Mouse (Mus musculus) forebrain, embryonic 11.5 days (tissue): ENCODE results near the gene Olfr466. TPM values are rescaled to one million over a fixed set of nuclear protein-coding genes. Genes with fewer than 3 reads are reported as not detected.

Source experiments
- ATAC-seq: fragments of 200-750 bp; cut with Nextera tagmentation; replicated peaks from 2 replicates; pipeline ENCODE4 v1.8.0; 2017; ENCODE audit warnings: moderate TSS enrichment; ENCODE audit not compliant: low FRiP score
- DNase-seq: peaks from one replicate; pipeline ENCODE4 v3.0.0-alpha.2; 2017; ENCODE audit warnings: low spot score
- H3K27ac ChIP-seq: fragments of 300-500 bp; sonication (generic); 2 replicates; pipeline ENCODE4 v1.5.1; 2014; ENCODE audit warnings: low read depth, low read length
- H3K27me3 ChIP-seq: fragments of 300-500 bp; sonication (generic); 2 replicates; pipeline ENCODE4 v1.6.1; 2014; ENCODE audit warnings: mild to moderate bottlenecking, low read length, mixed read lengths; ENCODE audit not compliant: control insufficient read depth, insufficient read depth
- H3K36me3 ChIP-seq: fragments of 300-500 bp; sonication (generic); 2 replicates; pipeline ENCODE4 v1.6.1; 2014; ENCODE audit warnings: mild to moderate bottlenecking, low read length, moderate library complexity, mixed read lengths; ENCODE audit not compliant: control insufficient read depth, insufficient read depth
- H3K4me1 ChIP-seq: fragments of 300-500 bp; sonication (generic); replicated peaks from 2 replicates; pipeline ENCODE4 v1.6.1; 2014; ENCODE audit warnings: low read length, mixed read lengths; ENCODE audit not compliant: control insufficient read depth, insufficient read depth
- H3K4me2 ChIP-seq: fragments of 300-500 bp; sonication (generic); 2 replicates; pipeline ENCODE4 v1.6.1; 2014; ENCODE audit warnings: low read depth, mild to moderate bottlenecking, low read length, moderate library complexity, mixed read lengths; ENCODE audit not compliant: severe bottlenecking
- H3K4me3 ChIP-seq: fragments of 300-500 bp; sonication (generic); 2 replicates; pipeline ENCODE4 v1.5.1; 2014; ENCODE audit warnings: low read depth, low read length
- H3K9ac ChIP-seq: fragments of 300-500 bp; sonication (generic); 2 replicates; pipeline ENCODE4 v1.6.1; 2014; ENCODE audit warnings: low read length
- H3K9me3 ChIP-seq: fragments of 300-500 bp; sonication (generic); 2 replicates; pipeline ENCODE4 v1.6.1; 2016; ENCODE audit warnings: low read length, mixed read lengths; ENCODE audit not compliant: control insufficient read depth
- WGBS: fragments of 180-500 bp; shearing (Covaris S2); extraction: QIAGEN DNeasy Blood & Tissue Kit; methylation state at CpG from one replicate; pipeline ENCODE4 v1.1.7; 2014; 5-methylcytosine and 5-hydroxymethylcytosine counted together
- polyA plus RNA-seq: library from polyadenylated mRNA; unstranded; fragments of >200 nt; fragmentation: Nextera tagmentation; extraction: Ambion mirVana; gene quantifications from 2 replicates; pipeline ENCODE4 v1.2.1, GENCODE M21; 2014

The Olfr466 gene
- polyA plus RNA-seq, result not detected in 2 replicates

DNA sequence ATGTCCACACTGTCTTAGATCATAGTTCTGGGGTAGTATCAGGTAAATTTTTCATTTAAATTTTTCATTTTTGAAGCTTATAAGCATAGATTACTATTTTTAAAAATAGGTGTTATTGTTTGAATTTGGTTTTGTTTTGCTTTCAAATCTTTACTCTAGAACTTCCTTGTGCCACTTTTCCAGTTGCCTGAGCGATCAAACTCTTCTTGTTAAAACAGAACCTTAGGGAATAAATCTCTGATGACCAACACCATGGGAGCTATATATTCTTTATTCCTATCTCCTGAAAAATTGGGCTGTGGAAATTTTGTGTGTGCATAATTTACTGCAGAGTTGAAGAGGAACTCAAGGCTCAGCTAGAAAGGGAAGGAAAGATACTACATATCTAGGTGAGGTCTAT lies at the start of gene Olfr466:
Gene Olfr466, plus strand, starts transcription at position 301 of the 400 bp plus-strand sequence.
- WGBS, result 71% methylated on average over 1 of the region's 1 CpGs
- H3K4me2 ChIP-seq, result no peak within 1 kb of the TSS
- ATAC-seq, result no peak
- no peaks in the 10 kb centered on the region for H3K27me3 ChIP-seq
- no peaks in the 10 kb centered on the region for H3K9me3 ChIP-seq
- H3K9ac ChIP-seq, result no peak within 1 kb of the TSS
- H3K4me3 ChIP-seq, result no peak within 1 kb of the TSS
- no peak within 1 kb of the TSS for H3K27ac ChIP-seq
- DNase-seq, result no peak
- no peaks in the 10 kb centered on the region for H3K36me3 ChIP-seq
- no peaks in the 10 kb centered on the region for H3K4me1 ChIP-seq

DNA sequence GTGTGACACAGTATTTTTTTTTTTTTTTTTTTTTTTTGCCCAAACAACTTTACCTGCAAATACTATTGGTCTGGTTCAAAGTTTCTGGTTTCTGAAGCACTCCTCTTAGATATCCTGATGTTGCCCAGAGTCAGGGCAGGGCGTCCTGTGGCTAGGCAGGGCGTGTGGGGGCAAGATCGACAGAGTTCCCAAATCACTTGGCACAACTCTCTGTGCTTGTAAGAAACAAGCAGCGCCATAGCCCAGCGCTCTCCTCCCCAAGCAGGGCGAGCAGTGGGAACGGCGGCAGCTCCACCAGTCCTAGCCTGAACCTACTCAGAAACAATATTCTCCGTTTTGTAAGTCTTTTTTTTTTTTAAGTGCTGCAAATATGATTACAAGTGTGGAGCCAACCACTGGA lies 49.4 kb upstream of the Olfr466 start:
- Histone ChIP-seq H3K27ac (no peak overlapping the region), H3K4me3 (no peak overlapping the region), H3K36me3 (no peaks in the 10 kb centered on the region), H3K9me3 (peaks cover 11% of the 10 kb centered on the region; the same call in 1 of the 2 replicates), H3K27me3 (no peaks in the 10 kb centered on the region), H3K9ac (no peak overlapping the region), H3K4me1 (no peaks in the 10 kb centered on the region), H3K4me2 (no peak overlapping the region)
- 95% methylated on average over 9 of the region's 9 CpGs for WGBS
- no peak for ATAC-seq
- no peak for DNase-seq

GRCm38 (mm10) chr13:65101232-65101631 lies 48.8 kb upstream of the Olfr466 start:
- 92% methylated on average over 3 of the region's 3 CpGs for WGBS
- Histone ChIP-seq H3K4me3 (no peak overlapping the region), H3K27ac (no peak overlapping the region), H3K4me1 (no peaks in the 10 kb centered on the region), H3K9ac (no peak overlapping the region), H3K27me3 (no peaks in the 10 kb centered on the region), H3K9me3 (peaks cover 14% of the 10 kb centered on the region), H3K36me3 (no peaks in the 10 kb centered on the region), H3K4me2 (no peak overlapping the region)
- ATAC-seq (no peak), DNase-seq (no peak)

DNA sequence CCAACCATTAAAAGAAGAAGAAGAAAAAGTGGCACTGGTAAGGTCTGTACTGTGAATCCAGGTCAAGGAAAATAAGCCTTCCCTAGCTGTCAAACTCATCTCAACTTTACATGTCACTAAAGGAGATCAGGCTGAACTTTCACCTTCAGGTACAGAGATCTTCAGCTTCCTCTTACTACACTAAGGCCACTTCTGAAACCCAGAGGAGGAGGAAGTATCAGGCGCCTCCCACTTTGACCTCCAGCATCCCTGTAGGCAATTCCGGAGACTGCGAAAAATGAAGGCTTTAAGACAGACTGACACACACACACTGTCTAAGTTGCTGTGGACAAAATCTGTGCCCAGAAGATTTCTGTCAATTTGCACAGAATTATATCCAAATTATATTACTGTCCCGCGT lies 38.1 kb upstream of the Olfr466 start:
- peak overlapping the region; percentile 69 for H3K4me2 ChIP-seq
- no peaks in the 10 kb centered on the region for H3K36me3 ChIP-seq
- 0% methylated on average over 5 of the region's 5 CpGs for WGBS
- no peak for ATAC-seq
- H3K9me3 ChIP-seq, result peaks cover 3% of the 10 kb centered on the region; the same call in 1 of the 2 replicates
- H3K27me3 ChIP-seq, result no peaks in the 10 kb centered on the region
- H3K27ac ChIP-seq, result peak overlapping the region; percentile 78; the same call in 1 of the 2 replicates
- DNase-seq, result no peak
- peak overlapping the region; percentile 90 for H3K9ac ChIP-seq
- H3K4me1 ChIP-seq, result no peaks in the 10 kb centered on the region
- H3K4me3 ChIP-seq, result peak overlapping the region; percentile 78

GRCm38 (mm10) chr13:65112459-65113110 lies 37.5 kb upstream of the Olfr466 start, which contains the start of gene Mfsd14b:
Gene Mfsd14b (minus strand): TSS chr13:65112975.
- H3K4me2 ChIP-seq, result peak within 1 kb of the TSS; percentile 69
- DNase-seq, result peak; percentile 92
- peak within 1 kb of the TSS; percentile 90 for H3K9ac ChIP-seq
- H3K36me3 ChIP-seq, result no peaks in the 10 kb centered on the region
- H3K4me3 ChIP-seq, result peak within 1 kb of the TSS; percentile 78
- peaks cover under 1% of the 10 kb centered on the region; the same call in 1 of the 2 replicates for H3K9me3 ChIP-seq
- peak; percentile 99 for ATAC-seq
- peak within 1 kb of the TSS; percentile 78 for H3K27ac ChIP-seq
- no peaks in the 10 kb centered on the region for H3K4me1 ChIP-seq
- H3K27me3 ChIP-seq, result no peaks in the 10 kb centered on the region
- under 1% methylated on average over 59 of the region's 60 CpGs for WGBS

DNA sequence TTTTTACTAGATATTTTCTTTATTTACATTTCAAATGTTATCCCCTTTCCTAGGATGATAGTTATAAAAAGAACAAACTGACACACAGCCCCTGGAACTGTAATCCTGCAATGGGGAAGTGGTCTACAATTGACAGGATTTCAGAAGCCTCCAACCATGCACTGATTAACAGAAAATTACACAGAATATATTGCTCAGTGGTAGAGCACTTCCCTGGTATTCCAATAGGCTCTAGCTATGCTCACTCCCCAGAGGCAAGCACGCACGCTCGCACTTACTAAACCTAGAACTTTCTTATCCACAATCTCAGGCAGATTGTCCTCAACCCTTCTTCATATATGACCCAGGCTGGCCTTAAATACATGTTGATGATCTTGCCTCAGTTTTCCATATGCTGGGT lies 36.8 kb upstream of the Olfr466 start:
- peak overlapping the region; percentile 69 for H3K4me2 ChIP-seq
- no peaks in the 10 kb centered on the region for H3K36me3 ChIP-seq
- H3K4me1 ChIP-seq, result no peaks in the 10 kb centered on the region
- H3K9ac ChIP-seq, result peak overlapping the region; percentile 90
- no peaks in the 10 kb centered on the region for H3K27me3 ChIP-seq
- H3K4me3 ChIP-seq, result peak overlapping the region; percentile 78
- 49% methylated on average over 3 of the region's 3 CpGs for WGBS
- H3K9me3 ChIP-seq, result no peaks in the 10 kb centered on the region
- H3K27ac ChIP-seq, result no peak overlapping the region
- DNase-seq (no peak), ATAC-seq (peak; percentile 49)

GRCm38 (mm10) chr13:65120984-65121383 lies 29.1 kb upstream of the Olfr466 start:
- Histone ChIP-seq H3K27me3 (no peaks in the 10 kb centered on the region), H3K36me3 (no peaks in the 10 kb centered on the region), H3K4me1 (no peaks in the 10 kb centered on the region), H3K27ac (no peak overlapping the region), H3K4me2 (no peak overlapping the region), H3K9me3 (no peaks in the 10 kb centered on the region), H3K4me3 (no peak overlapping the region), H3K9ac (no peak overlapping the region)
- DNase-seq, result no peak
- 74% methylated on average over 3 of the region's 3 CpGs for WGBS
- ATAC-seq, result no peak

- no peak for DNase-seq
- Histone ChIP-seq H3K4me2 (no peak overlapping the region), H3K9ac (no peak overlapping the region), H3K27ac (no peak overlapping the region), H3K4me1 (no peaks in the 10 kb centered on the region), H3K36me3 (no peaks in the 10 kb centered on the region), H3K9me3 (no peaks in the 10 kb centered on the region), H3K27me3 (no peaks in the 10 kb centered on the region), H3K4me3 (no peak overlapping the region)
- WGBS, result 88% methylated on average over 1 of the region's 1 CpGs
- no peak for ATAC-seq
Observed at GRCm38 (mm10) chr13:65122111-65122510, 27.9 kb upstream of the Olfr466 start.
